Mouse (Mus musculus): ENCODE data around the gene Clec4a1. TPM values are rescaled to one million over a fixed set of nuclear protein-coding genes. Genes with fewer than 3 reads are reported as not detected.
A peak's percentile ranks its signal among the peaks of the same experiment; 100 is the strongest.

Gene Clec4a1
- total RNA-seq (2012; rRNA removed) (0.08 TPM in 1 of 2 replicates, not detected in the other), total RNA-seq (2014; rRNA removed) (not detected in 2 replicates), polyA plus RNA-seq (2012; ENCODE audit: insufficient read length, low read depth) (0.30 and 0.31 TPM in 2 replicates)

- H3K79me2 ChIP-seq (replicated peaks; ENCODE audit: control insufficient read depth, extremely low read depth, insufficient read depth, poor library complexity, severe bottlenecking), result no peaks in the 10 kb centered on the region
- H3K4me2 ChIP-seq (ENCODE audit: insufficient read depth, low read depth, poor library complexity, severe bottlenecking), result peak within 1 kb of the TSS; percentile 51
- peaks cover 10 to 22% of the 10 kb centered on the region in 2 experiments for H3K4me1 ChIP-seq (ENCODE audit: control insufficient read depth in 1 of 2, insufficient read depth in 2 of 2)
- H3K36me3 ChIP-seq (replicated peaks in 1 of 2; ENCODE audit: control insufficient read depth in 1 of 2, insufficient read depth in 1 of 2, low read length in 1 of 2), result no peaks in the 10 kb centered on the region
- TF ChIP-seq NRF1 (IDR thresholded peaks at IDR 0.05; ENCODE audit: low read depth, low read length), result no peak
- TF ChIP-seq IRF4 (IDR thresholded peaks at IDR 0.05; ENCODE audit: low read depth, low read length), result peak; percentile 89
- TF ChIP-seq RCOR1 (conservative IDR thresholded peaks at IDR 0.05; ENCODE audit: low read depth, low read length), result 0 out of 2 replicates have a peak, but pooled peaks have one; percentile 49
- 0 out of 2 replicates have a peak, but pooled peaks have one; percentile 8 for TF ChIP-seq CHD2 (IDR thresholded peaks at IDR 0.05; ENCODE audit: low read length)
- TF ChIP-seq ETS1 (conservative IDR thresholded peaks at IDR 0.05; ENCODE audit: low read depth, low read length), result peak; percentile 62
- no peak for TF ChIP-seq MXI1 (IDR thresholded peaks at IDR 0.05; ENCODE audit: low read depth, low read length)
- peak; percentile 95 for TF ChIP-seq EP300 (IDR thresholded peaks at IDR 0.05; ENCODE audit: low read length)
- TF ChIP-seq MEF2A (IDR thresholded peaks at IDR 0.05; ENCODE audit: borderline replicate concordance, low read depth, low read length), result peak; percentile 38; the same call in 1 of the 2 replicates
- TF ChIP-seq ZNF384 (IDR thresholded peaks at IDR 0.05; ENCODE audit: low read depth, low read length), result peak; percentile 98
- TF ChIP-seq ZKSCAN1 (IDR thresholded peaks at IDR 0.05; ENCODE audit: borderline replicate concordance, low read depth, low read length), result no peak
- peak; percentile 86 for TF ChIP-seq MAFK (IDR thresholded peaks at IDR 0.05; ENCODE audit: insufficient replicate concordance, low read length)
- TF ChIP-seq USF2 (conservative IDR thresholded peaks at IDR 0.05; ENCODE audit: low read depth, low read length), result no peak
- TF ChIP-seq HCFC1 (IDR thresholded peaks at IDR 0.05; ENCODE audit: low read depth, low read length), result no peak
- peak; percentile 91 for TF ChIP-seq BHLHE40 (IDR thresholded peaks at IDR 0.05; ENCODE audit: low read depth, low read length)
- 0 out of 2 replicates have a peak, but pooled peaks have one; percentile 49 for TF ChIP-seq TCF12 (IDR thresholded peaks at IDR 0.05; ENCODE audit: low read depth, low read length)
- in situ Hi-C loops (cut with MboI; ENCODE audit: low pct_ligation_motif_present, low pct_unique_long_range_greater_than_20kb, low sequenced_read_pairs), result no loop called here
- peak within 1 kb of the TSS in 1 of 3 experiments; percentile 33 for H3K4me3 ChIP-seq (replicated peaks in 1 of 3; ENCODE audit: low read depth in 2 of 3, low read length in 2 of 3, poor library complexity in 1 of 3)
- no peaks in the 10 kb centered on the region for H3K27me3 ChIP-seq (replicated peaks)
- H3K9ac ChIP-seq (ENCODE audit: insufficient read depth, low read depth), result no peak within 1 kb of the TSS
- H3K27ac ChIP-seq (ENCODE audit: insufficient read depth, low read depth), result no peak within 1 kb of the TSS
- dilution Hi-C loops (cut with MboI; ENCODE audit: extremely low pct_ligation_motif_present, extremely low pct_unique_long_range_greater_than_20kb, low sequenced_read_pairs), result no loop called here
- peak; percentile 71 for DNase-seq (ENCODE audit: extremely low read depth)
- no peaks in the 10 kb centered on the region for H3K9me3 ChIP-seq (replicated peaks; ENCODE audit: low read length)
Observed at GRCm38 (mm10) chr6:122921451-122921850, at the start of gene Clec4a1. Gene Clec4a1, plus strand, starts transcription at chr6:122921848.

- peak; percentile 94 for DNase-seq (ENCODE audit: extremely low read depth)
- in situ Hi-C loops (cut with MboI; ENCODE audit: low pct_ligation_motif_present, low pct_unique_long_range_greater_than_20kb, low sequenced_read_pairs), result loop anchor here (5.0 kb wide), 1 partner anchor 65 kb away; no protein-coding TSS in a partner anchor
- TF ChIP-seq UBTF (IDR thresholded peaks at IDR 0.05; ENCODE audit: low read depth, low read length) (no peak), USF1 (IDR thresholded peaks at IDR 0.05; ENCODE audit: low read depth, low read length) (no peak), NELFE (IDR thresholded peaks at IDR 0.05; ENCODE audit: low read depth, low read length) (peak; percentile 44; the same call in 1 of the 2 replicates), RAD21 (IDR thresholded peaks at IDR 0.05; ENCODE audit: low read depth, low read length) (no peak; the same call in 1 of the 2 replicates), JUND (conservative IDR thresholded peaks at IDR 0.05; ENCODE audit: low read depth, low read length) (peak; percentile 93), IRF4 (IDR thresholded peaks at IDR 0.05; ENCODE audit: low read depth, low read length) (peak; percentile 98), GABPA (IDR thresholded peaks at IDR 0.05; ENCODE audit: insufficient replicate concordance, low read depth, low read length) (no peak), MAFK (IDR thresholded peaks at IDR 0.05; ENCODE audit: insufficient replicate concordance, low read length) (peak; percentile 77), ZKSCAN1 (IDR thresholded peaks at IDR 0.05; ENCODE audit: borderline replicate concordance, low read depth, low read length) (no peak), ELF1 (IDR thresholded peaks at IDR 0.05; ENCODE audit: low read depth, low read length) (peak; percentile 50; the same call in 1 of the 2 replicates), BHLHE40 (IDR thresholded peaks at IDR 0.05; ENCODE audit: low read depth, low read length) (peak; percentile 90), ZC3H11A (IDR thresholded peaks at IDR 0.05; ENCODE audit: low read depth, low read length) (no peak), SIN3A (IDR thresholded peaks at IDR 0.05; ENCODE audit: low read length) (peak; percentile 71; the same call in 1 of the 2 replicates), MAX (IDR thresholded peaks at IDR 0.05; ENCODE audit: low read length) (peak; percentile 60; the same call in 1 of the 2 replicates), EP300 (IDR thresholded peaks at IDR 0.05; ENCODE audit: low read length) (peak; percentile 99), CHD1 (IDR thresholded peaks at IDR 0.05; ENCODE audit: low read depth, low read length) (no peak), JUN (IDR thresholded peaks at IDR 0.05; ENCODE audit: insufficient read depth, low read depth, low read length) (peak; percentile 100), CHD2 (IDR thresholded peaks at IDR 0.05; ENCODE audit: low read length) (peak; percentile 90), POLR2A (IDR thresholded peaks at IDR 0.05; ENCODE audit: low read depth, low read length) (peak; percentile 39; the same call in 1 of the 2 replicates), TCF12 (IDR thresholded peaks at IDR 0.05; ENCODE audit: low read depth, low read length) (peak; percentile 92), CTCF (conservative IDR thresholded peaks at IDR 0.05 in 1 of 2, IDR thresholded peaks at IDR 0.05 in 1 of 2; ENCODE audit: low read depth in 2 of 2, low read length in 2 of 2) (no peak), ZMIZ1 (IDR thresholded peaks at IDR 0.05; ENCODE audit: low read depth, low read length) (0 out of 2 replicates have a peak, but pooled peaks have one; percentile 24)
Observed at GRCm38 (mm10) chr6:122872800-122873199, 48.8 kb upstream of the Clec4a1 start.

More at GRCm38 (mm10) chr6:122872800-122873199, 48.8 kb upstream of the Clec4a1 start:
- peaks cover 18 to 60% of the 10 kb centered on the region in 2 experiments; a peak in 3 of 4 replicates for H3K4me1 ChIP-seq (ENCODE audit: control insufficient read depth in 1 of 2, insufficient read depth in 2 of 2)
- peaks cover 11 to 21% of the 10 kb centered on the region in 2 experiments for H3K36me3 ChIP-seq (replicated peaks in 1 of 2; ENCODE audit: control insufficient read depth in 1 of 2, insufficient read depth in 1 of 2, low read length in 1 of 2)
- H3K4me3 ChIP-seq (replicated peaks in 1 of 3; ENCODE audit: low read depth in 2 of 3, low read length in 2 of 3, poor library complexity in 1 of 3), result no peak overlapping the region
- dilution Hi-C loops (cut with MboI; ENCODE audit: extremely low pct_ligation_motif_present, extremely low pct_unique_long_range_greater_than_20kb, low sequenced_read_pairs), result no loop called here
- peak overlapping the region; percentile 94 for H3K27ac ChIP-seq (ENCODE audit: insufficient read depth, low read depth)
- peak overlapping the region; percentile 62; the same call in 1 of the 2 replicates for H3K4me2 ChIP-seq (ENCODE audit: insufficient read depth, low read depth, poor library complexity, severe bottlenecking)
- no peaks in the 10 kb centered on the region for H3K27me3 ChIP-seq (replicated peaks)
- H3K79me2 ChIP-seq (replicated peaks; ENCODE audit: control insufficient read depth, extremely low read depth, insufficient read depth, poor library complexity, severe bottlenecking), result peaks cover 34% of the 10 kb centered on the region
- no peaks in the 10 kb centered on the region for H3K9me3 ChIP-seq (replicated peaks; ENCODE audit: low read length)
- H3K9ac ChIP-seq (ENCODE audit: insufficient read depth, low read depth), result peak overlapping the region; percentile 48; the same call in 1 of the 2 replicates
